Mouse (Mus musculus) retina, postnatal 7 days (tissue): ENCODE measurements around the gene Fbxo34.
"Not testable (repeated sequence)": the region's sequence is repeated elsewhere in the genome, so short reads cannot be mapped to it uniquely, and the experiment has no call there.

Experiments
- DNase-seq: peaks from one replicate; pipeline ENCODE4 v3.0.0-alpha.2; 2012; ENCODE audit warnings: low read depth, low spot score

Gene Fbxo34

DNA sequence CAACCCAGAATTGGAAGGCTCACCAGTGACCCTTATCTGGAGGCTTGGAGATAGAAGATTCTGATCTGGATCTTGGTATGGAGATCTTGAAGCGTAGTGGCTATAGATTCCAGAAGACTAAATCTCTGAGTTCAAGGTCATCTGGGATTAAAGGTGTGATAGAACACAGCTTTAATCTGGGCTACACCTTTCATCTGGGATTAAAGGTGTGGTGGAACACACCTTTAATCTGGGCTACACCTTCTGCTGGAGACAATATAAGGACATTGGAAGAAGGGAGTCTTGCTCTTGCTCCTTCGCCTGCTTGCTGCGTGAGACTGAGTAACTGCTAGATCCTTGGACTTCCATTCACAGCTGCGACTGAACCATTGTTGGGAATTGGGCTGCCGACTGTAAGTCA, at the start of gene Fbxo34:
Gene Fbxo34, plus strand, starts transcription at position 301 of the 400 bp plus-strand sequence.
- DNase-seq: not testable (repeated sequence)

- DNase-seq: no peak
Observed at GRCm38 (mm10) chr14:47402735-47403134, 47.5 kb upstream of the Fbxo34 start.

- no peak for DNase-seq
Observed at GRCm38 (mm10) chr14:47406000-47406399, 44.2 kb upstream of the Fbxo34 start.

- no peak for DNase-seq
Observed at GRCm38 (mm10) chr14:47417346-47417745, 32.9 kb upstream of the Fbxo34 start.

- DNase-seq: peak; percentile 83
Observed at GRCm38 (mm10) chr14:47417775-47418665, 32.2 kb upstream of the Fbxo34 start, which contains the start of gene Dlgap5. TSS of gene Dlgap5 (minus strand) at chr14:47418407.

DNA sequence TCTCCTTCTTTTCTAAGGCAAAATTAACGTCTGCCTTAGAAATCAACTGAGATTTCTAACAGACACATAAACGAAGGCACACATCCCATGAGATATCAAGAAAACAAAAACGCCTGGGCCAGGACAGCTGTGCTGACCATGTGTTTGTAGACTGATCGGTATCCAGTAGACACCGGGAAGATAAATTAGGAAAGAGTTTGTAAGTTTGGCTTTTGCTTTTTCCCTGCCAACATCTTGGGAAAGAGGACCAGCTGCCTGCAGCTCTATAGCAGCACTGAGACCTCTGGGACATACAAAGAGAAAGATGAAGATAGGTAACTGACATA, 31.6 kb upstream of the Fbxo34 start:
- no peak for DNase-seq

DNA sequence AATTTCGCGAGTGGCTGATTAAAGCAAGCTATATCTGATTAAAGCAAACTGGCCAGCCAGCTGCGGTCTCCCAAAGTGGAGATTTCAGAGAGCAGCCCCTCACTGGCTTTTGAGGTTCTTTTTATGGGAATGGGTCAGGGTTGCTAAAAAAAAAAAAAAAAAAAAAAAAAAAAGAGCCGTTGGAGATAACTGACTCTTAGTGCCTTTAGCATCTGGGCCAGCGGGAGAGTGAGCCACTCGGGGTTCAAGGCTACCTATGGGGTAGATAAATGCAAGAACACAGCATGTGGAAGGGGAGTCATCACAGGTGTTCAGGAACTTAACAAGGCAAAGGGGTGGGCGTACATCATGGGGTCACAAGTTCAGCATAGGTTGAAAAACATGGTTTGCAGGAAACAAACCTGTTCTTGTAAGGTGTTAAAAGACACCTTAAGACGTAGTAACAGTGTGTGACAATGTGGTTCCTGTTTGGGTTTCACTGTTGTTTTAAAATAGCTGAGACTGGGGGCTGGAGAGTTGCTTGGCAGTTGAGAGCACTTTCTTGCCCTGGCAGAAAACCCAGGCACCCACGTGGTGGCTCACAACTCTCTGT, 31.1 kb upstream of the Fbxo34 start:
- no peak for DNase-seq

GRCm38 (mm10) chr14:47419723-47420276, 30.4 kb upstream of the Fbxo34 start:
- DNase-seq: no peak

DNA sequence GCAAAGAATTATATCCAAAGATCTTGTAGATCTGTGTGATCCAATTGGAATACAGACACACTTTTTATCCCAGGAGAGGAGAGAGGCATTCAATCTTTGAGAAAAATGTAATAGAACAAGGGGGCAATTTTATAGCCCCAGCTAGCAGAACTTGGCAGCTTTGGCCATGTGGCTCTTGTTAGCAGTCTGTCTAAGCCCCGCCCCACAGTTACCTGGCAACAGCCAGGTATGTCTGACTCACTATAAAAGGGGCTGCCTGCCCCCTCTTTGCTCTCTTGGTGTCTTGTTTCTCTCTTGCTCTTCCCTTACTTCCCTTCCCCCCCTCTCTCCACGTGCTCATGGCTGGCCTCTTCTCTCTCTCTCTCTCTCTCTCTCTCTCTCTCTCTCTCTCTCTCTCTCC, 28.6 kb upstream of the Fbxo34 start:
- no peak for DNase-seq

GRCm38 (mm10) chr14:47422466-47422865, 27.8 kb upstream of the Fbxo34 start:
- DNase-seq: no peak

- no peak for DNase-seq
Observed at GRCm38 (mm10) chr14:47432987-47433386, 17.2 kb upstream of the Fbxo34 start.

GRCm38 (mm10) chr14:47438947-47439346, 11.3 kb upstream of the Fbxo34 start:
- no peak for DNase-seq

DNA sequence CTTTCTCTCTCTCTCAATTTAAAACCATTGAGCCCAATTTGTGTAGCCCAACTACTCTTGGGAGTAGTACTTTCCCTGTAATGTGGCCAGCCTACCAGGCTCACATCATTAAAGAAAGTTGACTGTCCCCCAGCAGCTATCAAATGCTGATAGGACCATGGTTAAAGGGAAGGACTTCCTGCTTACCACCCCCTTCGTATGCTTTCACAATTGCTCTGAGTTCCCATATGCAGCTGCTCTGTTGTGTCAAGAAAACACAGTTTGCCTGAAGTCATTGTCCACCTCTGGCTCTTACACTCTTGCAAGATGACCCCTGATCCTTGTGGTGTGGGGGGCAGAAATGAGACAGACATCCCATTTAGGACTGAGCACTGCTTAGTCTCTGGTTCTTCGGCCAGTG, 5.3 kb upstream of the Fbxo34 start:
- DNase-seq: no peak

DNA sequence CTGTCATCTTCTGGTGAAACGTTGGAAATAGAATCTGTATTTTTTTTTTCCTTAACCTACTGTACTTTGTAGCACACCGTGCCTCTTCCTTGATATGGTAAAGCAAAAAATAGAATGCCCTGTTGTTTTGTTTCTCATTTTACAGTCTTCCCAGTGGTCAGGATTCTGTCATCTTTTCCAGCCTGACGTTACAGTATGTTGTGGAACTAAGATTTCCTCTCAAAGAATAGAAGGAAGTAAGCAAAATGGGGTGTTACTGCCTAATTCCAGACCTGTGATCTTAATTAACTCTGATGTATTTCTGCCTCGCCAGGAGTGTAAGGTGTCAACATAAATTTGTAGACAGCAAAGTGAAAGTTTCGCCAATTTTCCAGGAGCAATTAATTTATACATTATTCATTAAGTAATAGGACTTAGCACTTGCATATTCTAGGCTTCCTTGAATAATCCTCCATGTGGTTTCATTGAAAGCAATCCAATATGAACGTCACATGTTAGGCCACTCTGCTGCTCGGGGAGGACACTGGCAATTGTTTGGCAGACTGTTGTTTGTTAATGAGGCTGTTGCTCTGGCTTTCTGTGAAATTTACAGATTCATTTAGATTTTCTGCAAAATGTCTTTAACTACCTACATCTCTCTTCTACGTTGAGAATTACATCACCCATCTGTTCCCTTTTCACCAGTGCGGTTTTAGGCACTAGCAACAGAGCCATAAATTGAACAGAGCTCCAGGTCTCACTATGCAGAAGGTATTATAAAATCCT, 4.7 kb upstream of the Fbxo34 start:
- no peak for DNase-seq

DNA sequence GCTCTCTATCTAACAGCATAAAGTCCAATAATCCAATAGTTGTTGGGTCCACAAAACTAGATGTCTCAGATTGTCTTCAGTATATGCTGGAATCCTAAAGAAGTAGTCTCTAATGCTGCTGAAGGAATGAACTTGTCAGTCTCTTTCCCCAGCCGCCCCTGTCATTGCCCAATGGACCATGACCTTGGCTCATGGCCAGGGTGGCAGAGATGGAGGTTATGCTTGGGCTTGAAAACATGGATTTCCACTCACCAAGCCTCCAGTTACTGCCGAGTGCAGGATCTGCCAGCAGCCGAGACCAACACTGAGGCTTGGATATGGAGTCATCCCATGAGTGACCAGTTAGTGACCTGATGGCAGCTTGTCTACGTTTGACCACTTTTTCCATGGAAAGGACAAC, 9.3 kb downstream of the Fbxo34 start:
- no peak for DNase-seq

GRCm38 (mm10) chr14:47461997-47462396, 11.8 kb downstream of the Fbxo34 start:
- DNase-seq: no peak

DNA sequence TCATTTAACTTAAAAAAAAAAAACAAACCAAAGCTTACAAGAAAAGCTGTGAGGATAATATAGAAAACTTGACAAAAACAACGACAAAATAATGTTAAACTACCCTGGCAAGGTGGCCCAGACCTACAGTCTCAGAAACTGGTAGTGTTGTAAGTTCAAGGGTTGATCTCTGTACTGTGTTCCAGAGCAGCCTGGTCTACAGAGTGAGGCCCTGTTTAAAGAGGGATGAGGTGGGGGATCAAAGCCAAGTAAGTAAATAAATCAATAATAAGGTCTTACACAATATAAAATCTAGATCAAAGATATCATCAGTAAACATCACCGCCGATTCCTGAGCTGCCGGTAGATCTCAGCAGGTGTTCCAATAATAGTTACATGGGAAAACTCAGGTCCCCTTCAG, 12.2 kb downstream of the Fbxo34 start:
- DNase-seq: no peak

GRCm38 (mm10) chr14:47462877-47463460, 12.7 kb downstream of the Fbxo34 start:
- no peak for DNase-seq

- no peak for DNase-seq
Observed at GRCm38 (mm10) chr14:47464426-47464825, 14.2 kb downstream of the Fbxo34 start.

GRCm38 (mm10) chr14:47465468-47466175, 15.4 kb downstream of the Fbxo34 start:
- no peak for DNase-seq

DNA sequence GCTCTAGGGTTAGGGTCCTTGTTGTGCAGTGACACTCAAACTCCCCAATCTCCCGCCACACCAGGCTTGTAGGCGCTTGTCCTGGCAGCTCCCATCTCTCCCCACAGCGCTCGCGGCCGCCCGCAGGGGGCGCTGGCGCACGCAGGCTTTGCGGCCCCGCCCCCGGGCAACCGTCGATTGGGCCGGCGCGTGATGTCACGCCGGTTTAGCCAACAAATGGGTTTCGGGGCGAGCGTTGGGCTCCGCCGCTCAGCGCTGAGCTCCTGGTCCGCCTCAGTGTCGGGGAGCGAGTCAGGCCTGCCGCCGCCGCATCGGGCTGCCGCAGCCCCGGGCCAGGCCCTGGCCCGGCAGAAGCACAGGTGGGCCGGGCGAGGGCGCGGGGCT, 22.1 kb downstream of the Fbxo34 start:
- peak; percentile 92 for DNase-seq
